Mouse (Mus musculus) heart, postnatal 0 days (tissue): ENCODE measurements around the gene Gimap9. TPM values are rescaled to one million over a fixed set of nuclear protein-coding genes. Genes with fewer than 3 reads are reported as not detected.
A peak's percentile ranks its signal among the peaks of the same experiment; 100 is the strongest.

Source experiments
- ATAC-seq: fragments of 200-750 bp; cut with Nextera tagmentation; 2 replicates; pipeline ENCODE4 v1.8.0; 2017; ENCODE audit warnings: low read depth, moderate number of reproducible peaks, moderate library complexity; ENCODE audit not compliant: insufficient read depth
- DNase-seq: peaks from one replicate; pipeline ENCODE4 v3.0.0-alpha.2; 2016; ENCODE audit warnings: low spot score
- H3K27ac ChIP-seq: fragments of 300-500 bp; sonication (generic); 2 replicates; pipeline ENCODE4 v1.5.1; 2014; ENCODE audit warnings: low read depth, mild to moderate bottlenecking
- H3K27me3 ChIP-seq: fragments of 300-500 bp; sonication (generic); 2 replicates; pipeline ENCODE4 v1.6.1; 2014; ENCODE audit warnings: low read length, mixed read lengths; ENCODE audit not compliant: control insufficient read depth, insufficient read depth
- H3K36me3 ChIP-seq: fragments of 300-500 bp; sonication (generic); replicated peaks from 2 replicates; pipeline ENCODE4 v1.6.1; 2014; ENCODE audit warnings: low read length, mixed read lengths; ENCODE audit not compliant: control insufficient read depth, insufficient read depth
- H3K4me1 ChIP-seq: fragments of 300-500 bp; sonication (generic); 2 replicates; pipeline ENCODE4 v1.6.1; 2014; ENCODE audit warnings: antibody characterized with exemption; ENCODE audit not compliant: control insufficient read depth, insufficient read depth
- H3K4me2 ChIP-seq: fragments of 300-500 bp; sonication (generic); 2 replicates; pipeline ENCODE4 v1.6.1; 2014; ENCODE audit warnings: low read depth, mild to moderate bottlenecking, low read length, moderate library complexity
- H3K4me3 ChIP-seq: fragments of 300-500 bp; sonication (generic); 2 replicates; pipeline ENCODE4 v1.5.1; 2014; ENCODE audit warnings: low read depth, low read length
- H3K9ac ChIP-seq: fragments of 300-500 bp; sonication (generic); replicated peaks from 2 replicates; pipeline ENCODE4 v1.6.1; 2014; ENCODE audit warnings: low read depth, low read length, mixed read lengths
- H3K9me3 ChIP-seq: fragments of 300-500 bp; sonication (generic); replicated peaks from 2 replicates; pipeline ENCODE4 v1.6.1; 2016; ENCODE audit warnings: low read length; ENCODE audit not compliant: control insufficient read depth
- CTCF ChIP-seq: IDR thresholded peaks from 2 replicates; pipeline ENCODE4 v1.5.1; 2016; ENCODE audit warnings: antibody characterized with exemption, control low read depth, low read depth
- EP300 ChIP-seq: IDR thresholded peaks from 2 replicates; pipeline ENCODE4 v1.6.1; 2016; ENCODE audit warnings: antibody characterized with exemption, low read depth
- WGBS: fragments of 180-500 bp; shearing (Covaris S2); extraction: QIAGEN DNeasy Blood & Tissue Kit; methylation state at CpG from one replicate; pipeline ENCODE4 v1.1.7; 2014; 5-methylcytosine and 5-hydroxymethylcytosine counted together
- polyA plus RNA-seq: library from polyadenylated mRNA; unstranded; fragments of >200 nt; fragmentation: Nextera tagmentation; extraction: Ambion mirVana; gene quantifications from 2 replicates; pipeline ENCODE4 v1.2.1, GENCODE M21; 2015
- total RNA-seq: library from RNA; depleted of rRNA; stranded (reverse); fragments of >200 nt; gene quantifications from 2 replicates; pipeline ENCODE4 v1.2.3, GENCODE M21; 2014; ENCODE audit warnings: low replicate concordance

Gimap9 gene
- total and polyA plus RNA-seq, 2 experiments from 2014 or later, result 1.8 to 5.7 TPM

DNA sequence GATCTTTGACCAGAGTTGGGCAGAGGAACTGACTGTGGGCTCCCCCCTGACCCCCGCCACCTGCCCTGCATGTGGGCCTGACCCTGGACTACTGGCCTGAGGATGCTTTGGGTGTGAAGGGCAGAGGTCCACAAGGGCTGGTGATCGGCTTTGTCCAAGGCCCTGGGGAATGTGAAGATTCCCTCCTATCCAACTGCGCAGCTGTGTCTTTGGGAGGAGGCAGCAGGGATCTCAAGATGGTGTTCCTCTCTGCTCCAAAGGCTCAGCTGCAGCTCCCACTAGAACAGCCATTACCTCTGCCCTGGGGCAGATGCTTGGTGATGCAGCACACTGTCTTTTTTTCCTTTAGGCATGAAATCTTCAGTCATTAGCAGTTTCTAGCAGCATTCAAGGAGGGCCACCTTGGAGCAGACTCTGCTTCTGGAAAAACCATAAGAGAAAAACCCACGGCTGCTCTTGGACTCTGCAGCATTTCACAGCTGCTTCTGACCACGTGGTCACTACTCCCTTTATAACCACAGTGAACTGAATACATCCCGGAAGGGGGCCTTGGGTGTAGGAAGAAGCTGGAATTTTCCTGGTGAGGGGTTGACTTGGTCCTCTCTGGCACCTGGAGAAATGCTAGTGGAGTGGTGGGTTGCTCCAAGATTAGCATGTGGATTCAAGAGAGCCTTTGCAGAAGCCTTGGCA is 38.0 kb upstream of the Gimap9 start:
- Histone ChIP-seq H3K27me3 (no peaks in the 10 kb centered on the region), H3K9ac (no peak overlapping the region), H3K36me3 (no peaks in the 10 kb centered on the region), H3K9me3 (no peaks in the 10 kb centered on the region), H3K4me2 (no peak overlapping the region), H3K4me3 (no peak overlapping the region), H3K4me1 (peaks cover 9% of the 10 kb centered on the region; the same call in 1 of the 2 replicates), H3K27ac (no peak overlapping the region)
- ATAC-seq, result no peak
- WGBS, result 62% methylated on average over 6 of the region's 6 CpGs
- DNase-seq, result no peak
- TF ChIP-seq EP300 (no peak), CTCF (no peak)

DNA sequence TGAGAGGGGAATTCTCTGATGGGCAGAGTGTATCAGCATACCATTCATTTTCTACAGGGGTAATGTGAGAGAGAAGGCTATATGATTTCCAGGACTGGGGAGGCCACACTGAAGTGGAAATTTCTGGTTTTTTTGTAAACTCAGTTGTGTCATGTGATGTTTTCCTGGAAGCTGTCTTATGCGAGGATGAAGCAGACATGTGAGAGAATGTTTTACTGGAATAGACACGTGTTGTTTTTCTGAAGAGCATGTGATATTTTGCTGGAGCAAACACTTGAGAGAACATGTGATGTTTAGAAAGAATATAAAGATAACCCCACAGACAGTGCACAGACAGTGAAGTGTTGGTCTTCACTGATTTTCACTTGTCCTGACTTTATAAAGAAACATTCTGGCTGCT is 37.4 kb upstream of the Gimap9 start:
- Histone ChIP-seq H3K36me3 (no peaks in the 10 kb centered on the region), H3K4me3 (no peak overlapping the region), H3K27ac (no peak overlapping the region), H3K4me1 (peaks cover 9% of the 10 kb centered on the region; the same call in 1 of the 2 replicates), H3K4me2 (no peak overlapping the region), H3K9ac (no peak overlapping the region), H3K9me3 (no peaks in the 10 kb centered on the region), H3K27me3 (no peaks in the 10 kb centered on the region)
- ATAC-seq, result no peak
- no peak for DNase-seq
- WGBS, result 53% methylated on average over 2 of the region's 2 CpGs
- TF ChIP-seq EP300 (no peak), CTCF (no peak)

DNA sequence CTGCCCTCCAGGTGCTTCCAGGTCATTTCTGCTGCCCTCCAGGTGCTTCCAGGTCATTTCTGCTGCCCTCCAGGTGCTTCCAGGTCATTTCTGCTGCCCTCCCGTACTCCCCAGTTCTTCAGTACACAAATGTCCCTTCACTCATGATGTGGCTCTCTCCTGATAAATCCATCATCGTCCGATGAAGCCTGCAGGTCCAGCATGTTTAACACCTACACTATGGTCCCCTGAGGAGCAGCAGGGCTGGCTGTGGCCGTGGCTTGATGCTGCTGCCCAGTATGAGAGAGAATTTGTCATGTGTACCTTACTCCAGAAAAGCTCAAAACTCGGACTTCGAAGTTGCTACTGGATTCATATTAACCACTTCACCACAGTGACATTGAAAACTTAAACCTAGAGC is 34.5 kb upstream of the Gimap9 start:
- WGBS, result 66% methylated on average over 6 of the region's 6 CpGs
- no peak for ATAC-seq

DNA sequence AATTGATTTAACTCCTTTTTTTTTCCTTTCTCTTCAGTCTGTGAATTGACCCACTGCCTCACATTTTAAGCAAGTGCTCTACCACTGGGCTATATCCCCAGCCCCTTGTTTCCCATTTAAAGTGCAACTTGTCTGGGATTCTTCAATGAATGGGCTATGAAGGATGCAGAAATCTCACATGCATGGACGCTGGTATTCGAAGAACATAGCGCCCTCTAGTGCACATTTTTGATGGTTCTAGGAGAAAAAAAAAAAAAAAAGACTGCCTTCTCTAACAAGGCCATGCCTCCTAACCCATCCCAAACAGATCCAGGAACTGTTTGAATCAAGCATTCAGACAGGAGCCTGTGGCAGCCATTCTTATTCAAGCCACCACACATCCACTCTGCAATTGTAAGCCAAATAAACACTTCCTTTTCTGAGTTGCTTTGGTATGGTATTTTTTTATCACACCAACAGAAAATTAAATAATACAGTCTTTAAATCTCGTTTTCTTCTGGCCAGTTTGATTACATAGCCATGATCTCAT is 33.1 kb upstream of the Gimap9 start:
- H3K27me3 ChIP-seq, result no peaks in the 10 kb centered on the region
- no peak for TF ChIP-seq EP300
- peak; percentile 70 for TF ChIP-seq CTCF
- no peak overlapping the region for H3K4me2 ChIP-seq
- H3K36me3 ChIP-seq, result no peaks in the 10 kb centered on the region
- 20% methylated on average over 4 of the region's 4 CpGs for WGBS
- no peak overlapping the region for H3K9ac ChIP-seq
- ATAC-seq, result no peak; the same call in 1 of the 2 replicates
- no peaks in the 10 kb centered on the region; the same call in 1 of the 2 replicates for H3K4me1 ChIP-seq
- H3K9me3 ChIP-seq, result no peaks in the 10 kb centered on the region
- peak; percentile 70 for DNase-seq
- H3K27ac ChIP-seq, result no peak overlapping the region
- no peak overlapping the region for H3K4me3 ChIP-seq

More for the DNA sequence above, 34.5 kb upstream of the Gimap9 start:
- Histone ChIP-seq H3K9me3 (no peaks in the 10 kb centered on the region), H3K9ac (no peak overlapping the region), H3K27me3 (no peaks in the 10 kb centered on the region), H3K27ac (no peak overlapping the region), H3K4me3 (no peak overlapping the region), H3K4me1 (peaks cover 9% of the 10 kb centered on the region), H3K4me2 (no peak overlapping the region), H3K36me3 (no peaks in the 10 kb centered on the region)
- no peak for DNase-seq
- TF ChIP-seq CTCF (no peak), EP300 (no peak)

DNA sequence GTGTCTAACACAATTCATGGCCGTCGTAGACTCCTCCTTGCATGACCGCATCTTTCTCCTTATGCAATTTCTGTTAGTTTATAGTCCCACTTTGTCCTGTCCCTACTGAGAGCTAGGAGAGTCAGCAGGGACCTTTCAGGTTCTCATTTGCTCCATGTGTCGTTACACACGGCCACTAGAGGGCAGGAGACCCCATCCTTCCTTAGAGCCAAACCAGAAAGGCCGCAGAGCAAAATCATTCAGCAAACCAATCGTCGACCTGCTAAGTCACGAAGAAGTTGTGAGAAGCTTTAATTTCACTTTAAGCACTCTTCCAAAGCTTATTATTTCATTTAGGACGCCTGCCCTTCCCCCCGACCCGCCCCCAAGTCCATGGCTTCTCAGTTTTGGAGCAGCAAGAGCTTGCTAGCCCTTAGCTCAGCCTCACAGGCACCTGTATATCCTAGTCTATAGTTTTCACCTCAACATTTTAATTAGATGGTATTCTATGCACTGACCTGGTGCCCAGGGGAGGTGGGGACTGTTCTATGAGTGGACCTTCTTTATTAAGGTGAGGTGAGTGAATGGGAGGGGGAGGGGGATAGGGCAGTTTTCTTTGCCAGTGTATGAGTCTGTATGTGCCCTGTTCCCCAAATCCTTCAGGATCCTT is 30.1 kb upstream of the Gimap9 start:
- no peaks in the 10 kb centered on the region for H3K9me3 ChIP-seq
- 0 out of 2 replicates have a peak, but pooled peaks cover 5% of the 10 kb centered on the region for H3K36me3 ChIP-seq
- 10% methylated on average over 12 of the region's 12 CpGs for WGBS
- TF ChIP-seq EP300, result no peak
- peak; percentile 89 for TF ChIP-seq CTCF
- no peak overlapping the region for H3K9ac ChIP-seq
- no peak overlapping the region for H3K4me3 ChIP-seq
- H3K27ac ChIP-seq, result no peak overlapping the region
- no peaks in the 10 kb centered on the region; the same call in 1 of the 2 replicates for H3K4me1 ChIP-seq
- H3K27me3 ChIP-seq, result no peaks in the 10 kb centered on the region
- peak; percentile 82 for DNase-seq
- no peak for ATAC-seq
- H3K4me2 ChIP-seq, result no peak overlapping the region
